Mouse (Mus musculus): ENCODE results near the gene Il34. TPM values are rescaled to one million over a fixed set of nuclear protein-coding genes. Genes with fewer than 3 reads are reported as not detected.
A peak's percentile ranks its signal among the peaks of the same experiment; 100 is the strongest.

The Il34 gene
- polyA plus RNA-seq, 1 experiment from 2014 or later = 2.4 TPM

DNA sequence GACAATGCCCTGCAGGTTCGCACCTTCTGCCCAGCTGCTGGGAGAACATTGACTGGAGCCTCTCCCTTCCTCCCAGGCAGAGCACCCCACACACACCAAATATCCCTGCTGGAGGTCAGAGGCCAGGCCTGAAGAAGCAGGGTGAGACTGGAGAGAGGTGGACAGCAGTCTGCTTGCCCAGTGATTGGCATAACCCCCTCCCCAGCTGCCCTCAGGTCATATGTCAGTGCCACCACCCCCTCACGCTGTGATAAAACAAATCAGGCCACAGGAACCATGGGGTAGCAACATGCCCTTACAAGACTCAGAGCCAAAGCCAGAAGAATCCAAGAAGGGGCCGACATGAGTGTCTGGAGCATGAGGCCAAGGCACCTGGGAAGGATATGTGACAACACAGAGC is 101.6 kb downstream of the Il34 start:
- DNase-seq = no peak
- Histone ChIP-seq H3K4me1 (ENCODE audit: insufficient read depth) (peaks cover 30% of the 10 kb centered on the region), H3K4me2 (no peak overlapping the region), H3K27me3 (ENCODE audit: insufficient read depth, low read length) (no peaks in the 10 kb centered on the region), H3K4me3 (ENCODE audit: low read depth, low read length) (no peak overlapping the region), H3K27ac (ENCODE audit: low read depth) (peak overlapping the region; percentile 86), H3K9me3 (ENCODE audit: low read depth, low read length) (no peaks in the 10 kb centered on the region), H3K9ac (no peak overlapping the region; the same call in 1 of the 2 replicates), H3K36me3 (ENCODE audit: insufficient read depth) (peaks cover 3% of the 10 kb centered on the region; the same call in 1 of the 2 replicates)
- TF ChIP-seq CTCF (IDR thresholded peaks at IDR 0.05; ENCODE audit: low read depth) = no peak
- WGBS = 80% methylated on average over 3 of the region's 3 CpGs
- no peak for ATAC-seq (ENCODE audit: insufficient read depth)

DNA sequence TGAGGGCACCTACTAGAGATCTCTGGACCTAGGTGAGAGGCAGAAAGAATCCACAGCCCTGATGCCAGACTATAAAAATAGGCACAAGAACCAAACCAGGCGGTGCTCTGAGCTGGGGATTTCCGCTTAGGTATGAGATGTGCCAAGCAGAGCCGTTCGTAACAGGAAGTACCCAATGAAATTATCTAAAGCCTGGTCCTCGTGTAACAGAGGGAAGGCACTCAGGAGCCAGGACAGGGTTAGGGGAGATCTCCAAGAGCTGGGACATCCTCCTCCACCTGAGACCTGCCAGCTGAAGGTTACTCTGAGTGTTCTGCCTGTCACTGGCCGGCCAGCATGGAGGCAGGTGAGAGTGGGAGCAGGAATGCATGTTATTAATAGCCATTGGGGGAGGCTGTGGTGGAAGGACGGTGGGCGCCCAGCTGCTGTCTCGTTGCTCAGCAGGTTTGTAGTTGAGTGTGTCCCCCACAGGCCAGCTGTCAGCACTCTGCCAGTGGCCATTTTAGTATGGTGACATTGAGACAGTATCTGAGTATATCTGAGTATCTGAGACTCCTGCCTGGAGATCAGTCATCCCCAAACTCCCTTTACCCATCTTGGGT is 102.2 kb downstream of the Il34 start:
- ATAC-seq (ENCODE audit: insufficient read depth) (no peak), DNase-seq (no peak)
- Histone ChIP-seq H3K4me1 (ENCODE audit: insufficient read depth) (peaks cover 30% of the 10 kb centered on the region), H3K4me3 (ENCODE audit: low read depth, low read length) (no peak overlapping the region), H3K4me2 (no peak overlapping the region), H3K9me3 (ENCODE audit: low read depth, low read length) (no peaks in the 10 kb centered on the region), H3K27ac (ENCODE audit: low read depth) (peak overlapping the region; percentile 86), H3K36me3 (ENCODE audit: insufficient read depth) (peaks cover 3% of the 10 kb centered on the region; the same call in 1 of the 2 replicates), H3K27me3 (ENCODE audit: insufficient read depth, low read length) (no peaks in the 10 kb centered on the region), H3K9ac (no peak overlapping the region; the same call in 1 of the 2 replicates)
- TF ChIP-seq CTCF (IDR thresholded peaks at IDR 0.05; ENCODE audit: low read depth) = no peak
- WGBS = 56% methylated on average over 9 of the region's 9 CpGs

DNA sequence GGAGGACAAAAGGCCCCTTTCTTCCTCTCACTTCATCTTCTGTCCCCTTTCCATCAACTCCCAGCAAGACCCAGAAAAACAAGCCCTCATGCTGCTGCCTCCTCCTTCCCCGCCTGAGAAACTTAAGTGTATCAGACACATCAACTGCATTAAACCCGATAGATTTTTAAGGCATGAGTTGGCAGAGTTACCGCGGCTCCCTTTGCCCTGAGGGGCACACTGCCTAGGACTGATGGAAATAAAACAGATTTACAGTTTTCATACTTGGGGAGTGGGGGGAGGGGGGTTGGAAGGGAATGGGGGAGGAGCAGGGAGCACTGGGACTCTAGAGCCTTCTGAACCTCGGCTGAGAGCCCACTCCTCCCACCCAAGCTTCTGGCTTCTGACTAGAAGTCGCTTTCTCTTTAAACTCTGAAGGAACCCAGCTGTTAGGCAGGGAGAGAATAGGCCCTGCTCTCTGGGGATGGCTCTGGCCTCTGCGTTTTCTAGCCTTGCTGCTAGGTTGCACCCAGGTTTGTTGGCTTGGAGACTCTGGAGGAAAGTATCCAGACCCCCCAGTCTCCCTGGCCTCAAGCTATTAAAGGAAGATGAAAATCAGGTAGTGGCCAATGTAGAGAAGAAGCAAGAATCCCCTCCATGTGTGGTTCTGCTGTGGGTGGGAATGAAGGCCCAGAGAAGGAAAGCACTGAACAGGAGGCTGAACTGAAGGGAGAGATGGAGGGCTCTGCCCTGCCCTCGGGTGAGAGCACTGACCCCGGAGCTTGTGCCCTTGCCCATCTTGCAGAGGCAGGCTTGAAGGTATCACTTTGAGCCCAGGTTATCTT is 102.9 kb downstream of the Il34 start:
- Histone ChIP-seq H3K27me3 (ENCODE audit: insufficient read depth, low read length) (no peaks in the 10 kb centered on the region), H3K27ac (ENCODE audit: low read depth) (peak overlapping the region; percentile 86), H3K36me3 (ENCODE audit: insufficient read depth) (no peaks in the 10 kb centered on the region; the same call in 1 of the 2 replicates), H3K4me3 (ENCODE audit: low read depth, low read length) (no peak overlapping the region), H3K4me2 (no peak overlapping the region), H3K4me1 (ENCODE audit: insufficient read depth) (peaks cover 30% of the 10 kb centered on the region), H3K9me3 (ENCODE audit: low read depth, low read length) (no peaks in the 10 kb centered on the region), H3K9ac (no peak overlapping the region)
- ATAC-seq (ENCODE audit: insufficient read depth) (peak; percentile 85), DNase-seq (peak; percentile 92)
- 37% methylated on average over 9 of the region's 9 CpGs for WGBS
- no peak for TF ChIP-seq CTCF (IDR thresholded peaks at IDR 0.05; ENCODE audit: low read depth)

DNA sequence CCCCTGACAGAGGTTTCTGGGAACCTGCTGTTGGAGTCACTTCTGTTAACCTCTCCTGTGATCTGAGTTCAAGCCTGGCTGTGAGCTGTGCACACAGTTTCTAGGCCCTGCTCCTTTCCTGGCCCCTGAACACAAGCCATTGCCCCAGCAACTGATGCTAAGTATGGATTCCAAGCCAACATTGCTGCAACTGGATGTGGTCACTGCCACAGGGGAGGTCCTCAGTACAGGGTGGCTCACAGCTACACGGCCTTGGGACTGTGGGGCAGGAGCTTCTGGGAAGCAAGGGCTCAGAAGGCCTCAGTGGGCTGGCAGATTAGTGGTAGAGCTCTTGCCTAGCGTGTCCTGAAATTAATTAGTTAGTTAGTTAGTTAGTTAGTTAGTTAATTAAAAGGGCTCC is 105.2 kb downstream of the Il34 start:
- no peak for TF ChIP-seq CTCF (IDR thresholded peaks at IDR 0.05; ENCODE audit: low read depth)
- Histone ChIP-seq H3K4me3 (ENCODE audit: low read depth, low read length) (no peak overlapping the region), H3K36me3 (ENCODE audit: insufficient read depth) (no peaks in the 10 kb centered on the region; the same call in 1 of the 2 replicates), H3K9me3 (ENCODE audit: low read depth, low read length) (no peaks in the 10 kb centered on the region), H3K9ac (no peak overlapping the region), H3K27me3 (ENCODE audit: insufficient read depth, low read length) (no peaks in the 10 kb centered on the region), H3K27ac (ENCODE audit: low read depth) (no peak overlapping the region), H3K4me1 (ENCODE audit: insufficient read depth) (peaks cover 32% of the 10 kb centered on the region), H3K4me2 (no peak overlapping the region)
- 94% methylated on average over 2 of the region's 2 CpGs for WGBS
- ATAC-seq (ENCODE audit: insufficient read depth) (no peak), DNase-seq (no peak)

DNA sequence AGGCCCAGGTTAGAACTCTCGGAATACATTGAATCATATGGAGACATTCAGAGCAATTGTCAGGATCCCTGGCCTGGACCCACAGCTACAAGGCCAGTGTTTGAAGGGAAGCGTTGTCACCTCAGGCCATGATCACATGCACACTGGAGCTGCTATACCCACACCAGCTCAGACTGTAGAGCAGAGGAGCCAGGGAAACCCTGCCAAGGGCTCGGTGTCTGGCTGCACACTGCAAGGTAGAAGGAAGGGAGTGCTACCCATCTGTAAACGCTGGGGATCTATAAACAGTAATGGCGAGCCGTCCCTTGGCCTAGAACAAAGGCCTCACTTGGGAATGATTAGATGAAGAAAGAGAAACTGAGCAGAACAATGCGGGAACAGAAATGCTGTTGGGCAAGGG is 106.2 kb downstream of the Il34 start:
- no peaks in the 10 kb centered on the region for H3K9me3 ChIP-seq (ENCODE audit: low read depth, low read length)
- no peak overlapping the region for H3K4me3 ChIP-seq (ENCODE audit: low read depth, low read length)
- no peaks in the 10 kb centered on the region; the same call in 1 of the 2 replicates for H3K36me3 ChIP-seq (ENCODE audit: insufficient read depth)
- 0 out of 2 replicates have a peak overlapping the region, but pooled peaks have one; percentile 16 for H3K27ac ChIP-seq (ENCODE audit: low read depth)
- no peak for DNase-seq
- no peak overlapping the region for H3K4me2 ChIP-seq
- WGBS = 80% methylated on average over 7 of the region's 7 CpGs
- H3K4me1 ChIP-seq (ENCODE audit: insufficient read depth) = peaks cover 27% of the 10 kb centered on the region
- H3K27me3 ChIP-seq (ENCODE audit: insufficient read depth, low read length) = no peaks in the 10 kb centered on the region
- H3K9ac ChIP-seq = no peak overlapping the region
- TF ChIP-seq CTCF (IDR thresholded peaks at IDR 0.05; ENCODE audit: low read depth) = no peak
- ATAC-seq (ENCODE audit: insufficient read depth) = no peak

DNA sequence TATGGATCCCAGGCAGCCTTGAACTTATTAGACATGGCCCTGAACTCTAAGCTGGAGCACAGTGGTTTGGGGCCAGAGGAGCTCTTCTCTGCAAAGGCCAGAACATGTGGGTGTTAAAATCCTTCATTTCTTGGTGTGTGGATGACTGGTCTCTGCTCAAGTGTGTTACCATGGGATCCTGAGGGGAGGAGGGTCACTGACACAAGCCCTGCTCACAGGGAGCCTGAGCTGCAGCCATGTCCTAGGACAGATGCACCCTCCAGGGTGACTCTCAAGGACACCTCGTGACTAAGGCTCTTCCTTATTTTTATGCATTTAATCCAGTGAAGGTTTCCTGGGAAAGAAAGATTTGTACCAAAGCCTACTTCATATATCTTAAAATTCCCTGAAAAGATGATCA is 107.6 kb downstream of the Il34 start:
- Histone ChIP-seq H3K9ac (no peak overlapping the region), H3K4me1 (ENCODE audit: insufficient read depth) (peaks cover 17% of the 10 kb centered on the region), H3K4me3 (ENCODE audit: low read depth, low read length) (no peak overlapping the region), H3K27ac (ENCODE audit: low read depth) (no peak overlapping the region), H3K27me3 (ENCODE audit: insufficient read depth, low read length) (no peaks in the 10 kb centered on the region), H3K4me2 (no peak overlapping the region), H3K9me3 (ENCODE audit: low read depth, low read length) (no peaks in the 10 kb centered on the region), H3K36me3 (ENCODE audit: insufficient read depth) (peaks cover 5% of the 10 kb centered on the region; the same call in 1 of the 2 replicates)
- WGBS = 71% methylated on average over 1 of the region's 1 CpGs
- DNase-seq = no peak
- TF ChIP-seq CTCF (IDR thresholded peaks at IDR 0.05; ENCODE audit: low read depth) = no peak
- ATAC-seq (ENCODE audit: insufficient read depth) = no peak

DNA sequence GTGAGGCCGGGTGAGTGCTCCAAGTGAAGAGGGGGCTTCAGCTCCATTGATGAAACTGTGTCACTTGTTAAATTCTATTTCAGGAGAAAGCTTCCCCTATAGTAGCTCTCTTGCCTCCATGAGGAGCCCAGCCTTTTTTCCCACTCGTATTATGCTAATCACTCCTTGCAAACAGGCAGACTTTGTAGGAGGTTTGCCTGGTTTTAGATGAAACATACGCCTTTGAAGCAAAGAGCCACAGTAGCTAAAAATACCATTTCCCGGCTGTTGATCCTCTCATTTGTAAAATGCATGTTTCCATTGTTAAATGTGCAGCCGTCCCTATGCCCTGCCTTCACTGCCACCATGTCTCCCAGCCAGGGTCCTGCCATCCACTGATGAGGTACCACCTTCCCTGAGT is 108.2 kb downstream of the Il34 start:
- ATAC-seq (ENCODE audit: insufficient read depth) = no peak
- no peak for TF ChIP-seq CTCF (IDR thresholded peaks at IDR 0.05; ENCODE audit: low read depth)
- H3K9ac ChIP-seq = no peak overlapping the region
- no peak overlapping the region for H3K4me2 ChIP-seq
- no peaks in the 10 kb centered on the region for H3K27me3 ChIP-seq (ENCODE audit: insufficient read depth, low read length)
- H3K36me3 ChIP-seq (ENCODE audit: insufficient read depth) = peaks cover 5% of the 10 kb centered on the region; the same call in 1 of the 2 replicates
- no peak for DNase-seq
- WGBS = 89% methylated on average over 5 of the region's 5 CpGs
- peaks cover 14% of the 10 kb centered on the region for H3K4me1 ChIP-seq (ENCODE audit: insufficient read depth)
- no peak overlapping the region for H3K4me3 ChIP-seq (ENCODE audit: low read depth, low read length)
- H3K27ac ChIP-seq (ENCODE audit: low read depth) = no peak overlapping the region
- H3K9me3 ChIP-seq (ENCODE audit: low read depth, low read length) = no peaks in the 10 kb centered on the region
